Mouse (Mus musculus) stomach, postnatal 0 days (tissue): ENCODE data around the gene Tfam.

Experiments
- CTCF ChIP-seq: IDR thresholded peaks from 2 replicates; pipeline ENCODE4 v1.5.1; 2016; ENCODE audit warnings: antibody characterized with exemption, low read depth, mild to moderate bottlenecking, moderate library complexity
- EP300 ChIP-seq: optimal IDR thresholded peaks from 2 replicates; pipeline ENCODE3; 2016; ENCODE audit warnings: antibody characterized with exemption

DNA sequence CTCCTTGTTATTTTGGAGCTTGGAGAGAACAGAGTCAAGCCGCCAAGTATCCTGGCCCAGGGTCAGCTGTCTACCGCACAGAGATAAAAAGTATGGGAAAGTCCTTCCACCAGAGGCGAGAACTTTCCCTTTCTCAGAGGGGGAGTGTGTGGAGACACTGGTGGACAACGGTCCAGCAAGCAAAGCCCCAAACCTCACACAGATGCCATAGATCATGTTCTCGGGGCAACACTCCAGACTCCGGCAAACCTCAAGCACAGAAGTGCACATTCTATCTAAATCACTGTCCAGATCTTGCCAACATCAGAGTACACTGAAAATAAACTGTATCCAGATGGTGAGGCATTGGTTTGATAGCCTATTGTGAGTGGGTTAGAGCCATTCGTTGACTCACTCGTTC lies 39.4 kb downstream of the Tfam start:
- TF ChIP-seq CTCF (no peak), EP300 (no peak)
